8 mouse cellular contexts compared by ENCODE assay signal in genomic region chr9:107602068-107602648, GRCm38 (mm10). TPM values are rescaled to one million over a fixed set of nuclear protein-coding genes. Genes with fewer than 3 reads are reported as not detected.
DNase-seq lines count a peak whose midpoint lies in the region; ATAC-seq lines count a peak whose summit lies in the region.

No protein-coding gene starts in this region.

- H3K9me3 ChIP-seq in forebrain, embryonic 15.5 days, result no peaks in the 10 kb centered on the region
- no peaks in the 10 kb centered on the region for H3K9me3 ChIP-seq in liver, embryonic 16.5 days (replicated peaks; ENCODE audit: control insufficient read depth, low read length)
- no peaks in the 10 kb centered on the region for H3K9me3 ChIP-seq in neural tube, embryonic 13.5 days

- peaks cover 10% of the 10 kb centered on the region for H3K4me1 ChIP-seq in forebrain, embryonic 15.5 days
- H3K4me1 ChIP-seq in liver, embryonic 16.5 days (ENCODE audit: control insufficient read depth, low read depth, low read length), result peaks cover 21% of the 10 kb centered on the region
- H3K4me1 ChIP-seq in neural tube, embryonic 13.5 days (replicated peaks), result peaks cover 41% of the 10 kb centered on the region

- no peaks in the 10 kb centered on the region for H3K36me3 ChIP-seq in forebrain, embryonic 15.5 days
- H3K36me3 ChIP-seq in liver, embryonic 16.5 days (ENCODE audit: control insufficient read depth, insufficient read depth), result no peaks in the 10 kb centered on the region
- H3K36me3 ChIP-seq in neural tube, embryonic 13.5 days, result no peaks in the 10 kb centered on the region

- H3K4me3 ChIP-seq in forebrain, embryonic 15.5 days, result no peak overlapping the region
- H3K4me3 ChIP-seq in liver, embryonic 16.5 days (ENCODE audit: low read depth, low read length), result peak overlapping the region; percentile 8; the same call in 1 of the 2 replicates
- H3K4me3 ChIP-seq in neural tube, embryonic 13.5 days, result no peak overlapping the region

- WGBS in forebrain, embryonic 15.5 days, result 12% methylated on average over 10 of the region's 10 CpGs
- 2% methylated on average over 10 of the region's 10 CpGs for WGBS in liver, embryonic 16.5 days (ENCODE audit: insufficient replicate concordance)
- whole genome bisulfite sequencing in neural tube, embryonic 13.5 days, result 17% methylated on average over 10 of the region's 10 CpGs

- H3K4me2 ChIP-seq in forebrain, embryonic 15.5 days (replicated peaks), result no peak overlapping the region
- H3K4me2 ChIP-seq in liver, embryonic 16.5 days (ENCODE audit: low read depth, low read length), result peak overlapping the region; percentile 27
- no peak overlapping the region for H3K4me2 ChIP-seq in neural tube, embryonic 13.5 days

- H3K27ac ChIP-seq in forebrain, embryonic 15.5 days (replicated peaks), result 0 out of 2 replicates have a peak overlapping the region, but pooled peaks have one; percentile 20
- no peak overlapping the region for H3K27ac ChIP-seq in liver, embryonic 16.5 days (ENCODE audit: low read length)
- H3K27ac ChIP-seq in neural tube, embryonic 13.5 days (replicated peaks), result peak overlapping the region; percentile 57; the same call in 1 of the 2 replicates

- H3K9ac ChIP-seq in forebrain, embryonic 15.5 days (replicated peaks), result peak overlapping the region; percentile 36; the same call in 1 of the 2 replicates
- H3K9ac ChIP-seq in liver, embryonic 16.5 days (ENCODE audit: low read depth, low read length), result no peak overlapping the region
- H3K9ac ChIP-seq in neural tube, embryonic 13.5 days, result peak overlapping the region; percentile 27; the same call in 1 of the 2 replicates

- peak; percentile 87 for DNase-seq in ES-CJ7 (ENCODE audit: low read depth, low spot score)
- peak; percentile 91 to 94 for DNase-seq in cerebellum, adult 18-20 months
- DNase-seq in heart, postnatal 14 days, result peak; percentile 93 to 98
- DNase-seq in kidney, postnatal 4 days, result peak; percentile 96 to 99
- peak; percentile 53 for DNase-seq in telencephalon, adult 2 months (ENCODE audit: low read depth, low spot score)

- intact Hi-C loops in heart, postnatal 14 days (cut with DNase I), result loop anchor here (1.0 to 2.0 kb wide), 2 partner anchors 25 to 42 kb away; no protein-coding TSS in a partner anchor

- no peaks in the 10 kb centered on the region for H3K27me3 ChIP-seq in forebrain, embryonic 15.5 days
- no peaks in the 10 kb centered on the region; the same call in 1 of the 2 replicates for H3K27me3 ChIP-seq in liver, embryonic 16.5 days (ENCODE audit: control insufficient read depth, insufficient read depth, low read depth, low read length)
- no peaks in the 10 kb centered on the region for H3K27me3 ChIP-seq in neural tube, embryonic 13.5 days

- peak; percentile 76 for ATAC-seq in forebrain, embryonic 15.5 days (replicated peaks)
- ATAC-seq in liver, embryonic 16.5 days (ENCODE audit: low read depth), result peak; percentile 49; the same call in 1 of the 2 replicates
- peak; percentile 57; the same call in 1 of the 2 replicates for ATAC-seq in neural tube, embryonic 13.5 days (ENCODE audit: low read depth)

RNA-seq across cellular contexts. Expression of gene Sema3b, which starts 6.9 kb away (rescaled TPM):
- polyA plus RNA-seq in forebrain, embryonic 15.5 days (2015; fragmentation: Nextera tagmentation; extraction: Ambion mirVana), result 1.7 and 2.8 TPM in 2 replicates
- total RNA-seq in heart, postnatal 14 days (2021), result 10 to 100 TPM; 11.3 to 12.1 TPM
- 0.33 and 1.4 TPM in 2 replicates for polyA plus RNA-seq in liver, embryonic 16.5 days (2015; fragmentation: Nextera tagmentation; extraction: Ambion mirVana)
- 6.5 and 9.0 TPM in 2 replicates for polyA plus RNA-seq in neural tube, embryonic 13.5 days (2015; fragmentation: Nextera tagmentation; extraction: Ambion mirVana)

RNA-seq across cellular contexts. Expression of gene Ifrd2, which starts 14.7 kb away (rescaled TPM):
- 15.4 and 16.9 TPM in 2 replicates for polyA plus RNA-seq in forebrain, embryonic 15.5 days (2015; fragmentation: Nextera tagmentation; extraction: Ambion mirVana)
- 10 to 100 TPM; 36.7 to 47.1 TPM for total RNA-seq in heart, postnatal 14 days (2021)
- 145 and 166 TPM in 2 replicates for polyA plus RNA-seq in liver, embryonic 16.5 days (2015; fragmentation: Nextera tagmentation; extraction: Ambion mirVana)
- polyA plus RNA-seq in neural tube, embryonic 13.5 days (2015; fragmentation: Nextera tagmentation; extraction: Ambion mirVana), result 13.5 and 17.4 TPM in 2 replicates

RNA-seq across cellular contexts. Expression of gene Hyal3, which starts 21.5 kb away (rescaled TPM):
- 1.3 and 2.1 TPM in 2 replicates for polyA plus RNA-seq in forebrain, embryonic 15.5 days (2015; fragmentation: Nextera tagmentation; extraction: Ambion mirVana)
- under 1 TPM; 0.31 to 0.49 TPM for total RNA-seq in heart, postnatal 14 days (2021)
- 0.89 and 0.96 TPM in 2 replicates for polyA plus RNA-seq in liver, embryonic 16.5 days (2015; fragmentation: Nextera tagmentation; extraction: Ambion mirVana)
- polyA plus RNA-seq in neural tube, embryonic 13.5 days (2015; fragmentation: Nextera tagmentation; extraction: Ambion mirVana), result 1.9 and 2.0 TPM in 2 replicates

RNA-seq across cellular contexts. Expression of gene Naa80, which starts 23.5 kb away (rescaled TPM):
- polyA plus RNA-seq in forebrain, embryonic 15.5 days (2015; fragmentation: Nextera tagmentation; extraction: Ambion mirVana), result 14.7 and 17.0 TPM in 2 replicates
- total RNA-seq in heart, postnatal 14 days (2021), result 10 to 100 TPM; 15.5 to 16.6 TPM
- 10.5 and 14.1 TPM in 2 replicates for polyA plus RNA-seq in liver, embryonic 16.5 days (2015; fragmentation: Nextera tagmentation; extraction: Ambion mirVana)
- 15.9 and 19.0 TPM in 2 replicates for polyA plus RNA-seq in neural tube, embryonic 13.5 days (2015; fragmentation: Nextera tagmentation; extraction: Ambion mirVana)

RNA-seq across cellular contexts. Expression of gene Hyal1, which starts 25.4 kb away (rescaled TPM):
- polyA plus RNA-seq in forebrain, embryonic 15.5 days (2015; fragmentation: Nextera tagmentation; extraction: Ambion mirVana), result 8.6 and 8.8 TPM in 2 replicates
- total RNA-seq in heart, postnatal 14 days (2021), result 1 to 10 TPM; 3.9 to 5.2 TPM
- polyA plus RNA-seq in liver, embryonic 16.5 days (2015; fragmentation: Nextera tagmentation; extraction: Ambion mirVana), result 3.3 and 3.8 TPM in 2 replicates
- 8.2 and 8.5 TPM in 2 replicates for polyA plus RNA-seq in neural tube, embryonic 13.5 days (2015; fragmentation: Nextera tagmentation; extraction: Ambion mirVana)
